Mouse (Mus musculus) forebrain, embryonic 12.5 days (tissue): ENCODE measurements around the gene Aym1. TPM values are rescaled to one million over a fixed set of nuclear protein-coding genes. Genes with fewer than 3 reads are reported as not detected.
"Not testable (repeated sequence)": the region's sequence is repeated elsewhere in the genome, so short reads cannot be mapped to it uniquely, and the experiment has no call there.

Experiments used
- ATAC-seq: fragments of 200-750 bp; cut with Nextera tagmentation; 2 replicates; pipeline ENCODE4 v1.8.0; 2017; ENCODE audit warnings: moderate TSS enrichment; ENCODE audit not compliant: low FRiP score
- H3K27ac ChIP-seq: fragments of 300-500 bp; sonication (generic); 2 replicates; pipeline ENCODE4 v1.5.1; 2016; ENCODE audit warnings: mild to moderate bottlenecking
- H3K27me3 ChIP-seq: fragments of 300-500 bp; sonication (generic); 2 replicates; pipeline ENCODE4 v1.6.1; 2016; ENCODE audit warnings: mild to moderate bottlenecking
- H3K36me3 ChIP-seq: fragments of 300-500 bp; sonication (generic); replicated peaks from 2 replicates; pipeline ENCODE4 v1.6.1; 2016; ENCODE audit warnings: mild to moderate bottlenecking
- H3K4me1 ChIP-seq: fragments of 300-500 bp; sonication (generic); 2 replicates; pipeline ENCODE4 v1.6.1; 2016
- H3K4me2 ChIP-seq: fragments of 300-500 bp; sonication (generic); 2 replicates; pipeline ENCODE4 v1.6.1; 2016; ENCODE audit warnings: mild to moderate bottlenecking, moderate library complexity
- H3K4me3 ChIP-seq: fragments of 300-500 bp; sonication (generic); replicated peaks from 2 replicates; pipeline ENCODE4 v1.5.1; 2016; ENCODE audit warnings: mild to moderate bottlenecking
- H3K9ac ChIP-seq: fragments of 300-500 bp; sonication (generic); 2 replicates; pipeline ENCODE4 v1.6.1; 2016; ENCODE audit warnings: mild to moderate bottlenecking
- H3K9me3 ChIP-seq: fragments of 300-500 bp; sonication (generic); 2 replicates; pipeline ENCODE4 v1.6.1; 2016
- WGBS: fragments of 180-500 bp; shearing (Covaris S2); methylation state at CpG from one replicate; pipeline ENCODE4 v1.1.7; 2016; 5-methylcytosine and 5-hydroxymethylcytosine counted together
- polyA plus RNA-seq: library from polyadenylated mRNA; unstranded; fragments of >200 nt; fragmentation: Nextera tagmentation; extraction: Ambion mirVana; gene quantifications from 2 replicates; pipeline ENCODE4 v1.2.1, GENCODE M21; 2016

Aym1 gene
- polyA plus RNA-seq, 1 experiment from 2014 or later = not detected

DNA sequence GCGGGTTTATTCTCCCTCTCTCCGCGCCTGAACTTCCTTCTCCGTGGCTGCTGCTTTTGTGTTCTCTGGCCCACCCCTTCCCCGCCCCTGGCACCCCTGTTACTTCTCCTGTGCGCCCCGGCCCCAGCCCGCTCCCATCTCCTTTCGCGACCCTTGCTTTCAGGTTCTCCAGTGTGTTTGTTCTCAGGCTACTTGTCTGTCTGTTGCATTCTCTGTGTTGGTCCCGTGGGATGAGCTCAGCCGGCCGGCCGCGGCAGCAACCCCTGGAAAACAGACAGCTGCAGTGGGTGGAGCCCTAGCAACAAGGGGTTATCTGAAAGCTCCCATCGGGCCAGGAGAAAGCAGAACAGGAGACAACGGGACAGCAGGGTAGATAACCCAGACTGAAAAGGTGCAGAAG, 21.4 kb upstream of the Aym1 start:
- peaks cover 4% of the 10 kb centered on the region; the same call in 1 of the 2 replicates for H3K9me3 ChIP-seq
- 0% methylated on average over 17 of the region's 17 CpGs for WGBS
- H3K4me3 ChIP-seq = peak overlapping the region; percentile 30
- H3K36me3 ChIP-seq = no peaks in the 10 kb centered on the region
- peak overlapping the region; percentile 52 for H3K4me2 ChIP-seq
- no peak overlapping the region for H3K27ac ChIP-seq
- H3K4me1 ChIP-seq = peaks cover 20% of the 10 kb centered on the region
- peaks cover 81% of the 10 kb centered on the region for H3K27me3 ChIP-seq
- no peak for ATAC-seq
- H3K9ac ChIP-seq = peak overlapping the region; percentile 45; the same call in 1 of the 2 replicates

GRCm38 (mm10) chr5:113336281-113336680, 20.8 kb upstream of the Aym1 start:
- Histone ChIP-seq H3K9me3 (peaks cover 4% of the 10 kb centered on the region; the same call in 1 of the 2 replicates), H3K4me3 (no peak overlapping the region), H3K27me3 (peaks cover 84% of the 10 kb centered on the region), H3K27ac (no peak overlapping the region), H3K36me3 (no peaks in the 10 kb centered on the region), H3K4me1 (peaks cover 20% of the 10 kb centered on the region), H3K9ac (no peak overlapping the region), H3K4me2 (peak overlapping the region; percentile 52)
- no peak for ATAC-seq
- WGBS = 28% methylated on average over 9 of the region's 9 CpGs

DNA sequence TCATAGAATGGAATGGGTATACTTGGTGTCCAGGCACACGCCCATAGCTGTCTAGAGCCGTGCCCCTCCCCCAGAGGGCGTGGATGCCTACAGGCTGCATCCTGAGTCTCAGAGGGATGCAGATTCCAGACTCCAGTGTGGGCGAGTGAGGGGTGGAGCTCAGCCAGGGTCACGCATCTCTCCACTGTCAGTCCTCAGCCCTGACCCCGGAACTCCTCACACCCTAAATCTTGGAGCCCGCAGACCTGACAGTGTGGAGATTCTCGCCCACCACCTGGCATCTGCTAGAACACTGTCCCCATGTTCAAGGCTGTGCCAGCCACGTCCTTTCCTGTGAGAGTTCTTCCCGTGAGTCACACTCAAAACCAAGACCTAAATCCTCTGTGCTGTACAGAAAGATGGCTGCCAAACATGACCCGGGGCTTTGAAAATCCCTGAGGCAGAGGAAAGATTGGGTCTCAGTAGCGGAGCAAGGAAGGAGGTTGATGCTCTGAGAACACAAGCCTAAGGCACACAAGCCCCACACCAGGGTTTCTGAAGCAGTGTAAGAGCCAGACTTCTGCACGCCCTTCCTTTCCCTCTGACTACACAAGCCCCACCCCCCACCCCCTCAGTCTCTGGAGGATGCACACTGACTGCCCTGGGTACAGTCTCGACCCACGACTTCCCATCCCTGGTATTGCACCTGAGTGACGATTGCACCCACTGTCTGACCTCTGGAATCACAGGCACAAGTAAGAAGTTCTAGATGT, 12.3 kb upstream of the Aym1 start:
- 31% methylated on average over 16 of the region's 16 CpGs for WGBS
- Histone ChIP-seq H3K27ac (no peak overlapping the region), H3K4me2 (peak overlapping the region; percentile 28; the same call in 1 of the 2 replicates), H3K4me1 (peaks cover 43% of the 10 kb centered on the region), H3K9ac (no peak overlapping the region), H3K4me3 (no peak overlapping the region; the same call in 1 of the 2 replicates), H3K9me3 (no peaks in the 10 kb centered on the region), H3K36me3 (no peaks in the 10 kb centered on the region), H3K27me3 (peaks cover 73% of the 10 kb centered on the region)
- ATAC-seq = no peak

DNA sequence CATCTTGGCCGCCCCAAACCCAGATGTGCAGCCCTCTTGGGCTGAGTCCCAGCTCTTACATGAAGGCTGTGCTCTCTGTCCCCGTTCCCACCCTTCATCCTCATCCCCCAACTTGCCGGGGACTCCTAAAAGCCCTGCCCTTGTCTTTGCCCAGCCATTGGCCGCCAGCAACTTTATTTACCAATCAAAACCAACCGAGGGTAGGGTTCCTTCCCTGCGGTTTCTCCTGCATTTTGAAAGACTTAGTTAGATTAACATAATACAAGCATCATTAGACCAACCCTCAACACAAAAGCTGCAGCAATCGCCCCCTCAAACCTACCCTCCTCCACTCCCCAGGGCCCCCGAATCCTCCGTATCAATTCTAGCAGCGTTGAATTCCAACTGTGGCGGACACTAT, 11.3 kb upstream of the Aym1 start:
- H3K27ac ChIP-seq = no peak overlapping the region
- no peak for ATAC-seq
- no peaks in the 10 kb centered on the region for H3K9me3 ChIP-seq
- peaks cover 76% of the 10 kb centered on the region for H3K27me3 ChIP-seq
- H3K4me1 ChIP-seq = peaks cover 47% of the 10 kb centered on the region
- H3K36me3 ChIP-seq = no peaks in the 10 kb centered on the region
- H3K4me2 ChIP-seq = peak overlapping the region; percentile 28; the same call in 1 of the 2 replicates
- H3K9ac ChIP-seq = no peak overlapping the region
- H3K4me3 ChIP-seq = peak overlapping the region; percentile 10; the same call in 1 of the 2 replicates
- 3% methylated on average over 11 of the region's 11 CpGs for WGBS

DNA sequence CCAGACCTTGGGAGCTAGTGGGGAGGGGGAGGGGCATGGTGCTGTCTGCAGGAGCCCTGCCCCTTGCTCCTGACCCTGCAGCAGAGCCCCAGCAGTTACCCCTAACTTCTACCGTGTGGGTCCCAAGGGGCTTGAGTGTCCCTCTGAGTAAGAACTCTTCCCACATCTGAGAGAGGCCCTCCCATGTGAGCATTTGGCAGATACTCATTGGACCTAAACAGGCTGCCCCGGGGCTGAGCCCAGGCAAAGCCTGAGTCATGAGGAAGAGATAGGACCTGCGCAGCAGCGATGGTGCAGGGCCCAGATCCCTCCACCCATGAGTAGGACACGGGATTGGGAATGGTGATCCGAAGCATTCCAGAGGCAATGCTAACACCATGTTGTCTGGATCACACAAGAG, 10.4 kb upstream of the Aym1 start:
- 46% methylated on average over 6 of the region's 6 CpGs for WGBS
- not testable (repeated sequence) for H3K4me3 ChIP-seq, H3K9ac ChIP-seq, H3K9me3 ChIP-seq, H3K36me3 ChIP-seq, H3K27ac ChIP-seq, ATAC-seq, H3K4me2 ChIP-seq
- Histone ChIP-seq H3K27me3 (peaks cover 72% of the 10 kb centered on the region), H3K4me1 (peaks cover 51% of the 10 kb centered on the region)

DNA sequence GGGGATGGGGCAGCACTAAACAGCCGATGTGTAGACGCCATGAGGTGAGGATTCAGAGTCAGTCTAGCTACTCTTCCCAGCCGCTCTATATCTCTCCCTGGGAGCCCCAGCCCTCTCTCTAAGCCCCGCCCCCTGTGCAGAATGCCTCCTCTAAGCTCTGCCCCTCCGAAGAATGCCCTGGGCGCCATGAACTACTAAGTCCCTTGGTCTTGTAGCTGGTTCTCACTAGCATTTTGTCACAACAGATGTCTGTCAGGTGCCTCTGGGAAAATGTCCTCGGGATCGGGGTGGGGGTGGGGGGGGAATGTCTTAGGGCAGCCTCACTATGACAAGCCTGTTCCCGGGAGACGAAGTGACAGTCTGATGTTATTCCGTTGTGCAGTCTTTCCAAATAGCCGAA, 9.5 kb upstream of the Aym1 start:
- H3K4me2 ChIP-seq = no peak overlapping the region
- no peak overlapping the region for H3K27ac ChIP-seq
- H3K9me3 ChIP-seq = no peaks in the 10 kb centered on the region
- no peak overlapping the region for H3K4me3 ChIP-seq
- H3K9ac ChIP-seq = no peak overlapping the region
- peaks cover 61% of the 10 kb centered on the region for H3K4me1 ChIP-seq
- peaks cover 69% of the 10 kb centered on the region for H3K27me3 ChIP-seq
- WGBS = 33% methylated on average over 12 of the region's 12 CpGs
- no peak for ATAC-seq
- no peaks in the 10 kb centered on the region for H3K36me3 ChIP-seq

- Histone ChIP-seq H3K4me1 (peaks cover 65% of the 10 kb centered on the region), H3K36me3 (no peaks in the 10 kb centered on the region), H3K27ac (no peak overlapping the region), H3K9ac (no peak overlapping the region), H3K4me3 (no peak overlapping the region), H3K27me3 (peaks cover 70% of the 10 kb centered on the region), H3K4me2 (no peak overlapping the region; the same call in 1 of the 2 replicates), H3K9me3 (no peaks in the 10 kb centered on the region)
- ATAC-seq = no peak
- WGBS = 13% methylated on average over 13 of the region's 13 CpGs
These were observed 8.5 kb upstream of the Aym1 start for GRCm38 (mm10) chr5:113348597-113348996.

DNA sequence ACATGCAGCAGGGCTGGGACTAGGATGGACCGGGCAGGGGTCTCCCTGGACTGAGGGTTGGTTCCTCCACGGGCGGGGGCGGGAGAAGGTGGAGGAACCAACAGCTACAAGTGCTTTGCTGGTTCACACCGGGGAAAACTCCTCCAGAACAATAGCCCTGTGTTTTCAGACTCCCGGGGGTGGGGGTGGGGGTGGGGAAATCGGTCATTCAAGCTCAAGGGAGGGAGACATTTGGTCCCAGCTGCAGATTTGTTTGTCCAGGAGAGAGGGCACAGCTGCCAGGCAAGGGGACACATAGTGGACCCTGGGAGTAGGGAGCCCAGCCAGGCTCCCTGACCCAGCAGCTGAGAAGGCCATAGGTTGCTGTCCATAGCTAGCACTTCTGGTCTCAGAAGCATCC, 7.9 kb upstream of the Aym1 start:
- WGBS = 6% methylated on average over 7 of the region's 7 CpGs
- Histone ChIP-seq H3K4me3 (no peak overlapping the region), H3K4me1 (peaks cover 65% of the 10 kb centered on the region), H3K27ac (no peak overlapping the region), H3K36me3 (no peaks in the 10 kb centered on the region), H3K27me3 (peaks cover 70% of the 10 kb centered on the region), H3K9me3 (no peaks in the 10 kb centered on the region), H3K9ac (no peak overlapping the region), H3K4me2 (no peak overlapping the region)
- ATAC-seq = no peak

DNA sequence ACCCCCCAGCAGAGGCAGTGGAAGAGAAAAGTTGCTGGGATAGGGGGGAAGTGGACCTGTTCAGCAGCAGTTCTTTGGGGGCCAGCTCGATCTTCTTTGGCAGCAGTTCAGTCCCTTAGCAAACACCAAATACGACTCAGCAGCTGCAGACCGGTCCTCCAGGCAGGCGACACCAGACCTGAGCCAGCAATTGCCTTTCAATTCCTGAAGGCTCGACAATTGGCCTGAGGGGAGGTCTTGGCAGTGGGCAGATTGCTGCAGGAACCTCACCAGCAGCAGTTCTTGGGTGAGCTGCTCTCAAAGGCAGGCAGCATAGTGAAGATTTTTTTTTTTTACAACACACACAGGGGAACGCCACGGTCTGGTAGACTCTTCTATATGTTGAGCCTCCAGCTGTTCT, 7.3 kb upstream of the Aym1 start:
- H3K27me3 ChIP-seq = peaks cover 65% of the 10 kb centered on the region
- H3K4me1 ChIP-seq = peaks cover 60% of the 10 kb centered on the region
- no peaks in the 10 kb centered on the region for H3K36me3 ChIP-seq
- H3K9ac ChIP-seq = no peak overlapping the region
- no peak overlapping the region for H3K4me3 ChIP-seq
- no peaks in the 10 kb centered on the region for H3K9me3 ChIP-seq
- 9% methylated on average over 7 of the region's 7 CpGs for WGBS
- no peak overlapping the region for H3K4me2 ChIP-seq
- H3K27ac ChIP-seq = 0 out of 2 replicates have a peak overlapping the region, but pooled peaks have one; percentile 13
- ATAC-seq = no peak

- H3K4me2 ChIP-seq = no peak overlapping the region
These were observed 5.3 kb upstream of the Aym1 start for GRCm38 (mm10) chr5:113351768-113352167.

GRCm38 (mm10) chr5:113352636-113353035, 4.5 kb upstream of the Aym1 start:
- Histone ChIP-seq H3K9ac (no peak overlapping the region), H3K36me3 (no peaks in the 10 kb centered on the region), H3K4me3 (no peak overlapping the region), H3K27ac (no peak overlapping the region), H3K9me3 (no peaks in the 10 kb centered on the region), H3K4me2 (no peak overlapping the region), H3K4me1 (peaks cover 53% of the 10 kb centered on the region), H3K27me3 (peaks cover 40% of the 10 kb centered on the region)
- ATAC-seq = no peak
- 79% methylated on average over 6 of the region's 6 CpGs for WGBS

More at GRCm38 (mm10) chr5:113351768-113352167, 5.3 kb upstream of the Aym1 start:
- no peaks in the 10 kb centered on the region for H3K36me3 ChIP-seq
- H3K4me3 ChIP-seq = no peak overlapping the region
- H3K27me3 ChIP-seq = peaks cover 48% of the 10 kb centered on the region
- H3K9me3 ChIP-seq = no peaks in the 10 kb centered on the region
- no peak overlapping the region for H3K27ac ChIP-seq
- 56% methylated on average over 3 of the region's 3 CpGs for WGBS
- no peak overlapping the region for H3K9ac ChIP-seq
- ATAC-seq = no peak
- peaks cover 49% of the 10 kb centered on the region for H3K4me1 ChIP-seq

GRCm38 (mm10) chr5:113354311-113354710, 2.8 kb upstream of the Aym1 start:
- Histone ChIP-seq H3K9me3 (no peaks in the 10 kb centered on the region), H3K27ac (no peak overlapping the region), H3K4me2 (no peak overlapping the region), H3K27me3 (peaks cover 24% of the 10 kb centered on the region), H3K9ac (no peak overlapping the region), H3K4me3 (no peak overlapping the region), H3K4me1 (peaks cover 48% of the 10 kb centered on the region), H3K36me3 (no peaks in the 10 kb centered on the region)
- no peak for ATAC-seq
- 48% methylated on average over 16 of the region's 16 CpGs for WGBS

- H3K9me3 ChIP-seq = no peaks in the 10 kb centered on the region
- no peak overlapping the region for H3K4me3 ChIP-seq
- peaks cover 18% of the 10 kb centered on the region; the same call in 1 of the 2 replicates for H3K27me3 ChIP-seq
- H3K9ac ChIP-seq = no peak overlapping the region
- H3K4me1 ChIP-seq = peaks cover 25% of the 10 kb centered on the region
- no peak for ATAC-seq
- no peak overlapping the region for H3K27ac ChIP-seq
- WGBS = 54% methylated on average over 3 of the region's 3 CpGs
- H3K4me2 ChIP-seq = no peak overlapping the region
- H3K36me3 ChIP-seq = no peaks in the 10 kb centered on the region
These were observed 562 bp downstream of the Aym1 start for GRCm38 (mm10) chr5:113357656-113358055.
